Mouse (Mus musculus): ENCODE results near the gene Arhgef10l. TPM values are rescaled to one million over a fixed set of nuclear protein-coding genes. Genes with fewer than 3 reads are reported as not detected.
A peak's percentile ranks its signal among the peaks of the same experiment; 100 is the strongest.

Gene Arhgef10l
- polyA plus RNA-seq, 1 experiment: 52.7 TPM

- Histone ChIP-seq H3K4me3 (replicated peaks; ENCODE audit: insufficient read depth, low read depth, low read length) (no peak overlapping the region), H3K27me3 (ENCODE audit: control insufficient read depth, insufficient read depth, low read length) (no peaks in the 10 kb centered on the region), H3K4me1 (ENCODE audit: control insufficient read depth, insufficient read depth, low read length) (peaks cover 14% of the 10 kb centered on the region), H3K27ac (ENCODE audit: insufficient read depth, low read length) (no peak overlapping the region)
- 51% methylated on average over 7 of the region's 7 CpGs for WGBS
- TF ChIP-seq POLR2A (IDR thresholded peaks at IDR 0.05; ENCODE audit: borderline replicate concordance, insufficient read depth, low read length) (no peak), CTCF (IDR thresholded peaks at IDR 0.05; ENCODE audit: borderline replicate concordance, insufficient read depth, low read depth, low read length) (no peak)
- no peak for DNase-seq
Measured at GRCm38 (mm10) chr4:140662453-140662852, 3.4 kb downstream of the Arhgef10l start.

- TF ChIP-seq CTCF (IDR thresholded peaks at IDR 0.05; ENCODE audit: borderline replicate concordance, insufficient read depth, low read depth, low read length) (no peak), POLR2A (IDR thresholded peaks at IDR 0.05; ENCODE audit: borderline replicate concordance, insufficient read depth, low read length) (no peak)
- no peak for DNase-seq
- Histone ChIP-seq H3K27ac (ENCODE audit: insufficient read depth, low read length) (no peak overlapping the region), H3K4me1 (ENCODE audit: control insufficient read depth, insufficient read depth, low read length) (peaks cover 14% of the 10 kb centered on the region), H3K27me3 (ENCODE audit: control insufficient read depth, insufficient read depth, low read length) (no peaks in the 10 kb centered on the region), H3K4me3 (replicated peaks; ENCODE audit: insufficient read depth, low read depth, low read length) (no peak overlapping the region)
- 66% methylated on average over 18 of the region's 18 CpGs for WGBS
Measured at GRCm38 (mm10) chr4:140661406-140662022, 4.3 kb downstream of the Arhgef10l start.

GRCm38 (mm10) chr4:140657681-140658575 lies 7.9 kb downstream of the Arhgef10l start:
- H3K4me1 ChIP-seq (ENCODE audit: control insufficient read depth, insufficient read depth, low read length): no peaks in the 10 kb centered on the region; the same call in 1 of the 2 replicates
- no peak for TF ChIP-seq POLR2A (IDR thresholded peaks at IDR 0.05; ENCODE audit: borderline replicate concordance, insufficient read depth, low read length)
- no peak for TF ChIP-seq CTCF (IDR thresholded peaks at IDR 0.05; ENCODE audit: borderline replicate concordance, insufficient read depth, low read depth, low read length)
- 21% methylated on average over 24 of the region's 24 CpGs for WGBS
- H3K27me3 ChIP-seq (ENCODE audit: control insufficient read depth, insufficient read depth, low read length): no peaks in the 10 kb centered on the region
- H3K27ac ChIP-seq (ENCODE audit: insufficient read depth, low read length): no peak overlapping the region
- peak; percentile 65 to 70 for DNase-seq
- H3K4me3 ChIP-seq (replicated peaks; ENCODE audit: insufficient read depth, low read depth, low read length): no peak overlapping the region

- Histone ChIP-seq H3K4me1 (ENCODE audit: control insufficient read depth, insufficient read depth, low read length) (no peaks in the 10 kb centered on the region; the same call in 1 of the 2 replicates), H3K27ac (ENCODE audit: insufficient read depth, low read length) (no peak overlapping the region), H3K4me3 (replicated peaks; ENCODE audit: insufficient read depth, low read depth, low read length) (no peak overlapping the region), H3K27me3 (ENCODE audit: control insufficient read depth, insufficient read depth, low read length) (no peaks in the 10 kb centered on the region)
- 88% methylated on average over 8 of the region's 8 CpGs for WGBS
- DNase-seq: no peak
- no peak for TF ChIP-seq CTCF (IDR thresholded peaks at IDR 0.05; ENCODE audit: borderline replicate concordance, insufficient read depth, low read depth, low read length)
- no peak for TF ChIP-seq POLR2A (IDR thresholded peaks at IDR 0.05; ENCODE audit: borderline replicate concordance, insufficient read depth, low read length)
Measured at GRCm38 (mm10) chr4:140656529-140656928, 9.3 kb downstream of the Arhgef10l start.

- Histone ChIP-seq H3K27ac (ENCODE audit: insufficient read depth, low read length) (no peak overlapping the region), H3K27me3 (ENCODE audit: control insufficient read depth, insufficient read depth, low read length) (no peaks in the 10 kb centered on the region), H3K4me3 (replicated peaks; ENCODE audit: insufficient read depth, low read depth, low read length) (no peak overlapping the region), H3K4me1 (ENCODE audit: control insufficient read depth, insufficient read depth, low read length) (no peaks in the 10 kb centered on the region; the same call in 1 of the 2 replicates)
- DNase-seq: no peak
- WGBS: 44% methylated on average over 8 of the region's 8 CpGs
- TF ChIP-seq POLR2A (IDR thresholded peaks at IDR 0.05; ENCODE audit: borderline replicate concordance, insufficient read depth, low read length): no peak
Measured at GRCm38 (mm10) chr4:140654798-140655197, 11.0 kb downstream of the Arhgef10l start.

- Histone ChIP-seq H3K4me3 (replicated peaks; ENCODE audit: insufficient read depth, low read depth, low read length) (no peak overlapping the region), H3K4me1 (ENCODE audit: control insufficient read depth, insufficient read depth, low read length) (peaks cover 5% of the 10 kb centered on the region; the same call in 1 of the 2 replicates), H3K27ac (ENCODE audit: insufficient read depth, low read length) (no peak overlapping the region), H3K27me3 (ENCODE audit: control insufficient read depth, insufficient read depth, low read length) (no peaks in the 10 kb centered on the region)
- TF ChIP-seq CTCF (IDR thresholded peaks at IDR 0.05; ENCODE audit: borderline replicate concordance, insufficient read depth, low read depth, low read length) (no peak), POLR2A (IDR thresholded peaks at IDR 0.05; ENCODE audit: borderline replicate concordance, insufficient read depth, low read length) (no peak)
- no peak for DNase-seq
- 62% methylated on average over 14 of the region's 14 CpGs for WGBS
Measured at GRCm38 (mm10) chr4:140653835-140654583, 11.8 kb downstream of the Arhgef10l start.

- Histone ChIP-seq H3K4me1 (ENCODE audit: control insufficient read depth, insufficient read depth, low read length) (peaks cover 26% of the 10 kb centered on the region), H3K4me3 (replicated peaks; ENCODE audit: insufficient read depth, low read depth, low read length) (no peak overlapping the region), H3K27me3 (ENCODE audit: control insufficient read depth, insufficient read depth, low read length) (no peaks in the 10 kb centered on the region), H3K27ac (ENCODE audit: insufficient read depth, low read length) (no peak overlapping the region)
- no peak for TF ChIP-seq CTCF (IDR thresholded peaks at IDR 0.05; ENCODE audit: borderline replicate concordance, insufficient read depth, low read depth, low read length)
- TF ChIP-seq POLR2A (IDR thresholded peaks at IDR 0.05; ENCODE audit: borderline replicate concordance, insufficient read depth, low read length): no peak
- no peak for DNase-seq
- 80% methylated on average over 1 of the region's 1 CpGs for WGBS
Measured at GRCm38 (mm10) chr4:140649731-140650130, 16.1 kb downstream of the Arhgef10l start.
